Mouse (Mus musculus) layer of hippocampus, adult 9-11 months (tissue): ENCODE measurements around the gene Tgtp2.
"Not testable (repeated sequence)": the region's sequence is repeated elsewhere in the genome, so short reads cannot be mapped to it uniquely, and the experiment has no call there.

Source experiments
- DNase-seq: peaks from one replicate; pipeline ENCODE4 v3.0.0; 2022

Tgtp2 gene

DNA sequence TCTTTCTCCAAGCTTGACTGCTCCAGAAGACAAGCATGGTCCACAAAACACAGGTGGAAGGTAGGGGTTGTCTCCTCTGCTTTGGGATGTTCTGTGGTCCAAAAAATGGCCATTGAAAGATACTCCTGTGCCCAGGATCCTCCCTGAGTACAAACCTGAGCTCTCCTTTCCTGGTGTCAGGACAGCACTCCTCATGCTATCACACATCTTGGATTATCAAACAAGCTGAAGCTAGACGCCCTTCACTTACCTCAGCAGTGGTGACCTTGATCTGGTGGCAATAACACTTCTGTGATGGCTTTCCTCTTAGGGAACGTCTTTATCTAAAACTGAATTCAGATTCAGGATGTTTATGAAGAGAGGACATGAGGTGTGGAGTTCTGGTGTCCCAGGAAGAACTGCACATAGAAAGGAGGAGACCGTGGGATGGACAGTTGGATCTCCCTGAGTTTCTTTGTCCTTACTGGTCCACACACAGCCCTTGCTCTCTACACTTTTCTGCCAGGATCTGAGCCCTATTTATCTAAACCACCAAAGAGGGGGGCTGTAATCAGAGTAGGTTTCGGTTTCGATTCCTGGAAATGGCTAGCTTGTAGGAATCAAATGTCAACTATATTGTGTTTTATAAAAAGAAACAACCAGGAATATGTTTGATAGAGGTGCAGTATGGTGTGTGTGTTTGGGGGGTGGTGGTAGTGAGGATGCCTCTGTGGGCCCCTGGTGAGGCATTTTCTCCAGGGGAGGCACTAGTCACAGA is at the start of gene Tgtp2:
TSS of gene Tgtp2 (minus strand) at position 494 of the 757 bp plus-strand sequence.
- DNase-seq: not testable (repeated sequence)

DNA sequence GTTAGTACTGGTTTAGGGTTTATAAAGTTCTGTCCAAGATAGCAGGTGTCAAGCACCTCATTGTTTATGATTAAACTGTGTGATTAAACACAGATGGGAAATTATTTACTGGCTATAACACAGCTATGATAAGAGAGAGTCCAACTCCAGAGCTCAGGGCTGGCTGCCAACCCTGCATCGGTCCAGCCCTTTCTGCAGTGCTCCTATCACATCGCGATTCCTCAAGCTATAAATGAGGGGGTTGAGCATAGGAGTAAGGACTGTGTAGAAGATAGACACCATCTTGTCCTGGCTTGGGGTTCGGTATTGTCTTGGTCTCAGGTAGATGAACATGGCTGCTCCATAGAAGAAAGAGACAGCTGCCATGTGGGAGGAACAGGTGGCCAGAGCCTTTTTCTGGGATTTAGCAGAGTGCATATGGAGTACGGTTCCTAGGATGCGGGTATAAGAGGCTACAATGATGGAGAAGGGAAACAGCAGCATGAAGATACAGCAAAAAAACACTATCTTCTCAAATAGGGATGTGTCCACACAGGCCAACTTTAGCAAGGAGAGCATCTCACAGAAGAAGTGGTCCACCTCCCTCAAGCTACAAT is 48.7 kb upstream of the Tgtp2 start:
- DNase-seq: peak; percentile 51

DNA sequence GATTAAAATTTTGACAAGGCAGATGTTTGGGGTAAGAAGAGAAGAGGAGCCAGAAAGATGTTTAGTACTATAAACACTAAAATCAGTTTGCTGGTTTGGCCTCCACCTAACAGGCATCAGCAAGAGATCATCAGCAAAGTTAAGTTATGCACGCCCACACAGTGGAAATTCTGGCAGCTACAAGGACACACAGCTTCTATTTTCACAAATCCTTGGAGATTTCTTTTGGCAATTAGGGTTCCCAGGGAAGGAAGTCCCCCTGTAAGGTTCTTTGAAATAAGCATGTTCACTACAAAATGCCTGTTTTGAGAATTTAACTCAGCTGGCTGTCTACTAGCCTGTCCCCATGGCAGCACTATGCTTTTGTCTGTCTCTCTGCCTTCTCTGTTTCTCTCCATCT is 47.0 kb upstream of the Tgtp2 start:
- no peak for DNase-seq

DNA sequence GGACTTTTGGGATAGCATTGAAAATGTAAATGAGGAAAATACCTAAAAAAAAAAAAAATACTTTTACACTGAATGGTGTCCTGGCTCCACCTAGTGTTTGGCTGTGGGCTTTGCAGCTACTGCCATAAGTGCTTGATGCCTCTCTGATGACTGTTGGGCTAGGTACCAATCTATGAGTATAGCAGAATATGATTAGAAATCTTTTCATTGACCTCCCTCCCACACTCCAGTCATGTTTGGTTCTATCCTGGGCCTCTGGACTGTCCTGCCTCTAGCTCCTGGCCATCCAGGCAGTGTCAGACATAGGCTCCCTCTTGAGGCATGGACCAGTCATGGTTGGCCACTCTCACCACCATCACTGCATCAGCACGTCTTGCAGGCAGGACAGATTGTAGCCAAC is 44.8 kb upstream of the Tgtp2 start:
- no peak for DNase-seq

DNA sequence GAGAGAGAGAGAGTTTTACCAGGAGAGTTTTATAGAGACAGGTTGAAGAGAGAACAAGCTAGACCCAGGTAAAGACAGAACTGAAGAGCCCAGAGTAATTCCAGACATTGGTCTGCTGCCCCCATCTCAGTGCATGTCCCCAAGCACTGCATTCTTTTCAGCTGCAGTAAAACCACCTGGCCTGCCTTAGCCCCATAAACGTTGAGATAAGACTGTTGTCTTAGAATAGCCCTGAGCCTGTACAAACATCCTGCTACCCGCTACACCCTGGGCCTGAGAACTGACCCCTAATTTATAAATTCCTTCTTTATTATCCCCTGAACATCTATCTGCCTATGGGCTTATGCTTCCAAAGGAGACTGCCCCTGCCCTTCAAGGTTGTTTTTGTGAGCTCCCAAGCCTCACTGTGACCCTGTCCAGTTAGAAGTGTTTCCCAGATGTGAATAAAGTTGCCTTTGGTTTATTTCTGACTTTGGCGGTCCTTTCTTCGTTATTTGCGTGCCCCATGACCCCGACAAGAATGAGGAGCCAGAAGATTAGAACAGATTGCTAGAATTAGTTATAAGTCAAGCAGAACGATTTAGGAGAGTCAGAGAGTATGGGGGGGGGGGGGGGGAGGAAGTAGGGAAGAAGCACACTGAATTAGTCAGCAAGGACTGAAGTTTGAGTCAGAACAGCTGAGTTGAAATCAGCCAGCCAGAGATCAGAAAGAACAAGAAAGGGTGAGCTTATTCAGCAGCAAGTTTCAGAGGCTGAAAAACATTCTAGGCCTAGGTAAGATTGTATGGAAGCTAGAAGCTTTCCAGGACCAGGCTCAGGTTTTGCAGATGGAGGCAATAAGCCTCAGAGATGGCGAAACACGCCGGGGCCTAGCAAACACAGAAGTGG is 43.9 kb upstream of the Tgtp2 start:
- no peak for DNase-seq

DNA sequence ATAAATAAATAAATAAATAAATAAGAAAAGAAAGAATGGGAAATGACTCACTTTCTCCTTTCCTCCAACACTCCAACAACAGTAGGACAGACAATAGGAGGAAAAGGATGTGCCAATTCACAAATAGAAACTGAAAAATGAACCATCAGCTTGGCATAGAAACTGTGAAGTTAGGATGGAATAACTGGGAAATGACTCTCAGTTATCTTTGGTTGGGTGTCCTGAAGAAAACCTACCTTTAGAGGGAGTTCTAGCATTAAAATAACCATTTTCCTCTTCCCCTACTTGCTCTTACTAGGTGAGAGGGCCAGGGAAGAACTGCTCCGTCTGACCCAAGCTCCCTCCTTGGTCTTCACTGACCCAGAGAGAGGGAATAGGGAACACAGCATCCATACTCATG is 41.7 kb upstream of the Tgtp2 start:
- DNase-seq: no peak

DNA sequence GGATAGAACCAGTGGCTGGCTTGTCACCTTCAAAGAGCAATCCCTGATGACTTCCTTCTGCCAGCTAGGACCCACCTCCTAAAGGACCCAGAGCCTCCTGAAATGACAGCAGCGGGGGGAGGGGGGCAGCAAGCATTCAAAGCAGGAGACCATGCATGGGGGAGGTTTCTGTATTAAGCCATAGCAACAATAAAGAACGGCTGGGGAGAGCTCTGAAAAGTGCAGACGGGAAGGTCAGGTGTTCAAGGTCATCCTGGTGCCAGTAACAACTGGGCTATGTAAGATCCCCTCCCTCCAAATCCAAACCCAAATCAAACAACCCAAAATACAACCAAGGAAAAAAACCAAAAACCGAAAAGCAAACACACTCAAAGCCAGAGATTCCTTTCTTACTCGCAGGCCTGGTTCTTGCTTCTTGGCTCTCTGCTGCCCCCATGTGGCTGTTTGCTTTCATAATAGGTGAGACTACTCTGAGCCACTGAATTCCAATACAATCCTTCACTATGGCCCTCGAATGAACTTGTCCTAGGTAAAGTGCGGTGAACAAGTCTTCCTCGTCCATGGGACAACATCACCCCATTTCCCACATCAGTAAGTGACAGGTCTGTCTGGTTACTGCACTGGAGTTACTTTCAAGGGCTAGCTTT is 39.2 kb upstream of the Tgtp2 start:
- peak; percentile 78 for DNase-seq

DNA sequence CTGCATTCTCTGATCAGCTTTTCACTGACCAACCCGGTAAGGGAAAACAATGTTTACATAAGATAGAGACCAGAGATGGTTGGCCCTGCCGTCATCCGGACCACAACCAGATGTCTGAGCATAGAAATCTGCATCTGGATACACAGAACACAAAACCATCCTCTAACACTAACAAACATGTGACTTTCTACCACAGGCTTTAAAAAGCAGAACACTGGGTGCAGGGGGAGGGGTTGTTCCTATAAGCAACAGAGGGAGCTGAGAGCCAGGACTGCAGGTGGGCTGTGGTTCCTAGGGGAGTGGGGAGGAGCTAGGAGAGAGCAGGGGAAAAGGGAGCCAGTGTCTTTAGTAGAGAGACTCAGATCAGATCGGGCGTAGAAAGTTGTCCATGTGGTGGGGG is 37.5 kb upstream of the Tgtp2 start:
- DNase-seq: no peak

DNA sequence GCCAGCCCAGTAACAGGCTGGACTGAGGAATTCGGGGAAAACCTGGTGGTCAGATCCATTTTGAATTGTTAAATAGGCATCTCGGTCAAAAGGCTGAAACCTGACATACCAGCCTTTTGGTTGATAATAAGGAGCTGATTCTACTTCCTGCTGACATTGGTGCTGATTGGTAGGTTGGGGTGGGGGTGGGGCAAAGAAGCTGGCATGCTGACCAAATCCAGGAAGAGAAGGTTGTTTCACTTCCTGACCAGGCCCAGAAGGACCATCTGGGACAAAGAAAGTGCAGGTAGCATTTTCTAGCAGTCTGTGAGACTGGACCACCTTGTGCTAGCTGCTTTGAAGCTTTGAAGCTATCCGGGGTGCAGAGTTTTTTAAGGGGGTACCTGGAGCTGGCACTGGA is 36.4 kb upstream of the Tgtp2 start:
- no peak for DNase-seq

DNA sequence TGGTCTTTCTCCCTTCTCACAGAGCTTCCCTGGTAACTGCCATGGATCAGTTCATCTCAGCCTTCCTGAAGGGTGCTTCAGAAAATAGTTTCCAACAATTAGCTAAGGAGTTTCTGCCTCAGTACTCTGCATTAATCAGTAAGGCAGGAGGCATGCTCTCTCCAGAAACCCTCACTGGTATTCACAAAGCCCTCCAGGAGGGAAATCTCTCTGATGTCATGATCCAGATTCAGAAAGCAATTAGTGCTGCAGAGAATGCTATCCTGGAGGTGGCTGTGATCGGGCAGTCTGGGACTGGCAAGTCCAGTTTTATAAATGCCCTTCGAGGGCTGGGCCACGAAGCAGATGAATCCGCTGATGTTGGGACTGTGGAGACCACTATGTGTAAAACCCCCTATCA is 31.4 kb upstream of the Tgtp2 start:
- DNase-seq: no peak

DNA sequence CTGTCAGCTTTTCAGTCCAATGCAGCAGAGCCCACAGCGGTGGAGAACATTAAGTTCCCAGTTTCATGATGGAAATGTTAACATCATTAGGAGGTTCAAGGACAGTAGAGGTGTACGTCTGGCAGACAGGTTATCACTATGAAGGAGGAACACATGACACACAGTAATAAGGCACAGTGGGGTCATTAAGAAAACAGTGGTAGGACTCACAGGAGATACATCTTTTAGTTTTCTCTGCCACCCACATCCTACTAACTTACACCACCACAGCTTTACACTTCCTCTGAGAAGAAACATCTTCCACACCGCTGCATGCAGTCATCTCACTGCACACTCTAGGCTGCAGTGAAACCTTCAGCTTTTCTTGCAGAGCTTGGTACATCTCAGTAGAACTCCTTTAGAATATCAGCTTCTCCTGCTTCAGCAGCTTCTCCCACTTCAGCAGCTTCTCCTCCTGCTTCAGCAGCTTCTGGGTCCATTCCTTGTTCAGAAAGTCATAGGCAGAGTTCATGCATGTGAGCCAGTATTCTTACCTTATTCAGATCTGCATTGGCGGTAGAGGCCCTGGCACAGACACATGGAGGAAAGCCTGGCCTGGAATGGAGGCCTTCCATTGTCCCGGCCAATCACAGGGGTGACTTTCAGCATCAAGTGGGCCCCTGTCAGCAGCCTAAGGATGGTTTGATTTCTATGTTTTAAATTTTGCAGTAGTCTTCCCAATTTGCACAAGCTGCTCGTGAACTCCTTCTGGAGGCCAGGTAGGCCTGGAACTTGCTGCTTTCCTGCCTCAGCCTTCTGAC is 30.1 kb upstream of the Tgtp2 start:
- DNase-seq: no peak

DNA sequence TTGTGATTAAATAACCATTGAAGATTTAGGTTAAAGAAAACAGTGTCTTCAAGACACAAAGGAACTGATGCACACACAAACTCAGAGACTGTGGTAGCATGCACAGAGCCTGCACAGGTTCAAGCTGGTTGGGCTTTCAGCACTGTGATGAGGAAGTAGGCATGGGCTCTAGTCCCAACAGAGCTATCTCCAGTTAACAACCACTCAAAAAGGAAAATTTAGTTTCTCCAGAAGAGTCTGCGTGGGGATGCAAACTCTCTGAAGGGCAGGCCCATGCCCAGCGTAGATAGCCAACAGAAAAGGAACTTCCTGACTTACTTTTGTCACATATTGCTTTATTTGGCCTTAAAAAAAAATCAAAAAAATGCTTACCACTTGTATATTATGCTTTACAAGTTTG is 28.8 kb upstream of the Tgtp2 start:
- no peak for DNase-seq

DNA sequence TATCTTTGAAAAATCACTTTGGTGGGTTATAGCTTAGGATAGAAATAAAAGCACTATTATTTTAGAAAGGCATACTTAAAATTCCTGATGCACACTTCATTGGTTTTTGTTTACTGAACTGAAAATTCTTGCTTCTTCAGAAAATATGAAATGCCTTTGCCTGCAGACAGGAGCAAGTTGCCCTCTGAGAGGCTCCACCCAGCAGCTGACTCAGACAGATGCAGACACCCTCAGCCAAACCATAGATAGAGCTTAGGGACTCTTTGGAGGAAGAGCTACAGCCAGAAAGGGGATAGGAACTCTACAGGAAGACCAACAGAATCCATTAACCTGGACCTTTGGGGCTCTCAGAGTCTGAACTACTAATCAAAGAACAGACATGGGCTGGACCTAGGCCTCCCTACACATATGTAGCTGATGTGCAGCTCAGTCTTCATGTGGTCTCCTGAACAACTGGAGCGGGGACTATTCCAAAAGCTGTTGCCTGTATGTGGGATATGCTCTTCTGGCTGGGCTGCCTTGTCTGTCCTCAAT is 28.1 kb upstream of the Tgtp2 start:
- DNase-seq: no peak

DNA sequence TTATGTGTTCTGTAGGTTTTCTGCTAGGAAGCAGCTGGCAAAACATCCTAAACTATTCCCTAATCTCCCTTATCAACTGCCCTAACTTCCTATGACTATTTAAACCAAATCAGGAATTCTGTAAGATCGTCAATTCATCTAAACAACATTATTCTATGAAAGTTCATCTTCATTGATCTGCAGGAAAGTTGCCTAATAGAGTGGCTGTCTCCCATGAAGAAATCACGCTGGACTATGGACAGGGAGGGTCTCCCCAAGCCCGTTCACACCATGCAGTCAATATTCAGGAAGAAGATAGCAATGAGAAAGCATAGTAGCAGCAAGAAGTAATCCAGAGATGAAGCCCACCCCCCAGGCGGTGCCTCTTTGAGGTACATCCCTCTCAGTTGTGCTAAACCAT is 27.2 kb upstream of the Tgtp2 start:
- DNase-seq: no peak

DNA sequence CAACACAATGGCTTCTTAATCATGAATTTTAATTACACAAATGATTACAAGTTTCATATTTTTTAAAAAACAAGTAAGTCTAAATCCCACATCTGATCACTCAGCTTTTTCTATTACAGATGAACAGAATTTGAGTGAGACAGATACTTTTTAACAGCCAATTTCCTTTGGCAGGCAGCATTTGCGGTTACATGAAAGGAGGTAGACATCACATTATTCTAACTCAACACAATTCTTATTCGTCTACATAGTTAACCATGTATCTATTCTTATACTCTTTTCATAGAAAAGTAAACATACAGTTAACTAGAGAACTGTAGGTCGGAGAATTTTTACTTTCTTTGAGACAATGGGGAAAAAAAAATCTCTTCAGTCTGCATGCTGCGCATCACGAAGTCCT is 26.5 kb upstream of the Tgtp2 start:
- no peak for DNase-seq

DNA sequence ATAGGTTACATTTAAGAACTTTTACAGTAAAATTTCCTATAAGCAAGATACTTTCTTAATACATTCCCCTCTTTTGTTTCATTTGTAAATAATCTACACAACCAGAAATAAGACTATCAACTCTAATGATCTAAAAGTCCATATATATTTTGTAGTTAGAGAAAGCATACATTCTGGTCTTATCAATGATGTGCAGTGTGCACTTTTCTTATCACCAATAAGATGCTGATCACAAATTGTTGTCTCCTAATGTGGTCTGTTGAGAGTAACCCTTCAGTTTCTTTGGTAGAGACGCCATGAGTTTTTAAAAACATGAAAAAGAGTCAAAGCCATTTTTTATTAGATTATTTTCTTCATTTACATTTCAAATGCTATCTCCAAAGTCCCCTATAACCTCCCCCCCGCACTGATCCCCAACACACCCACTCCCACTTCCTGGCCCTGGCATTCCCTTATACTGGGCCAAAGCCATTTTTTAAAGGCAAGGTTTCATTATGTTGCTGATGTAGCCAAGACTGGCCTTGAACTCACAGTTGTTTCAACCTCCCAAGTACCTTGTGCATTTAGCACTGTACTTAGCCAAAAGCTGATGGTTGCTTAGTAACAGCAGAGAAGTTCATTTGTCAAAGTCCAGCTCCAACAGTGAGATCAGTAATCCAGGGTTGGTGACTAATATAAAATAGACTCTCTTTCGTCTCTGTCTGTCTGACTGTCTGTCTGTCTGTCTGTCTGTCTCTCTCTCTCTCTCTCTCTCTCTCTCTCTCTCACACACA is 25.9 kb upstream of the Tgtp2 start:
- DNase-seq: no peak

DNA sequence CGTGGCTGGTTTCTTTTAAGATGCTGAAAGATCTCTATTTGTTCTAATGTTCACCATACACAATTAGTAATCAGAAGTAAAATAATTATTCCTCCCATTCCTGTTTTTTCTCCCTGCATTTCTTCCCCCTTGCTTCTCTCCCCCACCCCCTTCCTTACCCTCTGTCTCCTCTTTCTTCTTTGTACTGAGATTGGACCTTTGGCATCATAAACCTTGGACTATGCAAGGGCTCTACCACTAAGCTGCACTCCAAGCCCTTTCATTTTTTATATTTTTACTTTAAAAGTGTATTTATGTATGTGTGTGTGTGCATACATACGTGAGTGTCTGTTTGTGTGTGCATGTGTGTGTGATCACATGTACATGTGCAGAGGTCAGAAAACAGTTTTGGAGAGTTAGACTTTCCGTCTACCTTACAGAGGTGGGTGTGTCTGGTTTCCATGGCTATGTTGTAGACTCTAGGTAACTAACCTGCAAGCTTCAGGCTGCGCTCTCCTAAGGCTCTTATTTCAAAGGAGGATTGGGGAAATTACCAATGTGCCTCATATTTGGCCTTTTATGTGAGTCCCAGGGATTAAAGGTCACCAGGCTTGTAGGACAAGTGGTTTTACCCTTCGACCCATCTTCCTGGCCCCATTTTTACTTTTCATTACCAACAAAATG is 25.1 kb upstream of the Tgtp2 start:
- no peak for DNase-seq

DNA sequence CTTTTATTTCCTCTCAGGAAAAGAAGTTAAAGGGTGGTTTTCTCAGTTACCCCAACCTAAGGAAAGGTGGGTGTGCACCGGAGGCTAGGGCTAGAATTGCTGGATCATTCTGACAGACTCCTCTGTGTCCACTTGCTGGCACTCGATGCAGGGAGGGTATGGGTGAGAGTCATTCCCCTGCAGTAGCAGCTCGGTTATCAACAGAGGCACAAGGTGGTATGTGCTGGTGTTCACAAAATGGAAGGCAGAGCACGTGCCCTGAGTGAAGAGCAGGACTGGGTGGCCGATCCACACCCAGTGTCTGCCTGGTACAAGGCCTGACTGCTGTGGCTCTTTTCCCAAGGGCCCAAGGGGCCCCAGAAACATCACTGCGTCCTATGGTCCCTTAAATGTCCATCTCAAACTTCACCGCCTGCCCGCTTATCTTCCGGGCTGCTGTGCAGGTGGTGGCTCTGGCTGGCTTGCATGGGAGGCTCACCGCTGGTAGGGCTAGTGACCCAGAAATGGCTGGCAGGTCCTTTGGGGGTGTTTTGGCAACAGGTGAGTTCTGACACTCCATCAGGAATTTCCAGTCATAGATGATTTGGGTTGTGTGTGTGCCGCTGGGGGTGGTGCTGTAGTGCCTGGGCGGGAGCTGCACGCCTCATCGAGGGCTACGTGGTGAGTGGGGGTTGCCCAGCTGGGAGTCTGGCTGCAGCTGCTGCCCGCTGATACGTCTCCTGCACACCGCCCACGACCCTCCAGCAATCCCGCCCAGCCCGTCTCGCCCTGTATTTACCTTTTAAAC is 24.0 kb upstream of the Tgtp2 start:
- no peak for DNase-seq

DNA sequence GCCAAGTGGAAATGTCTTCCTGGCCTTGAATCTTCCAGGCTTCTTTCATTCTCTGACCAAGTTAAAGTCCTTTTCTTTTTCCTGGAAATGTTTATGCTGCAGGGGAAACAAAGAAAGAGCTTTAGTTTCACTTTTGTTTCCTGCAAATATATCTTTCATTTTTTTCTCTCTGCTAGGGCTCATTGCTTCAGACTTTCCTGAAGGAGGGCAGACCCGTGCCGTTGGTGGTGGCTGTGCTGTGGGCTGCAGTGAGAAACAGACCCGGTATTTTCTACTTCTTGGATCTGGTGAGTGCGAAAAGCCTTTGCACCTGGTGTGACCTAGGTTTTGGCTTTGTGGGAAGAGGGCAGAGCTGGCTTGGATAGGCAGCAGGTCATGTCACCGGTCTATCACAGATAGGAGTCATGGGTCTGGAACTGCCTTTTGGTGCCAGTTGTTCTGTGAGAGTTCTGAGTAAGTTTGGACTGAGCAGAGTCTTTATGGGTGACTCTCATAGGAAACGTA is 22.9 kb upstream of the Tgtp2 start:
- no peak for DNase-seq

DNA sequence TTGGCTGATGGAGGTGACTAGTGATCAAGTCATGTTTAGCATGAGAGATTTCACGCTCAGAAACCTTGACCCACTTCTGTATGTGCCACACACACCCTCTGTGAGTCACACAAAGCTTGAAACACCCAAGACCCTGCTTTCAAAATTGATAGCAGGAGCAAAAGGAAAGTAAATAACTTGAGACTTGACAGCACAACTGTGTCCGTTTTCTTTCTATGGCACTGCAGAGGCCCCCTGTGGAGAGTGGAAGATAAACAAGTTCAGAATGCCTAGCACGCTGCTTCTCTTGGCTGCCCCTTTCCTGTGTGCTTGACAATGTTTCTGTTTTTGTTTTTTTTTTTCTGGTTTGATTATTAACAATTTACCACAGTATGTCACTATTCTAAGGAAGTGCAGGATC is 20.9 kb upstream of the Tgtp2 start:
- no peak for DNase-seq
